Mouse (Mus musculus): Measurements from ENCODE around the gene Syk. TPM values are rescaled to one million over a fixed set of nuclear protein-coding genes. Genes with fewer than 3 reads are reported as not detected.

The Syk gene
- total RNA-seq, 2 experiments from 2014 or later, result 2.1 to 3.5 TPM

- no peak for DNase-seq
- intact Hi-C loops (cut with DNase I), result no loop called here
These were observed 107.5 kb downstream of the Syk start for GRCm38 (mm10) chr13:52690425-52690824.

- intact Hi-C loops (cut with DNase I), result no loop called here
- DNase-seq, result no peak
These were observed 109.3 kb downstream of the Syk start for GRCm38 (mm10) chr13:52692311-52692710.

DNA sequence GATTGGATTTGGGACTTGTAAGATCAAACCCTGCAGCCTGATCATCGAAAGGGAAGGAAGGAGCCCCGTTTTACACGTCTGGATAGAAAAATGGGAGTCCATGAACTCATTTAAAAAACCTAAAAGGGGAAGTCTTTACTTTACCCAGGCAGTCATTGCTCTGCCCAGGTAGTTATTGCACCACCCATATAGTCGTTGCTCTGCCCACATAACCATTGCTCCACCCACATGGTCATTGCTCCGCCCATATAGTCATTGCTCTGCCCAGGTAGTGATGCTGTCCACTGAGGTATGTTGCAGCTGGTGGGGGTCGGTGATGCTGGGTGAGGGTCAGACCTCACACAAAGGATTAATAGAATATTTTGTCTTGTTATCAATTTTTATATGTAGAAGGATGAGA is 111.9 kb downstream of the Syk start:
- intact Hi-C loops (cut with DNase I), result no loop called here
- DNase-seq, result no peak

Other genes with a start within 250 kb of the Syk start
- under 1 TPM; 0.05 to 0.10 TPM for gene Diras2, start 51.9 kb upstream of the Syk start, total RNA-seq (2021)

All from gastrocnemius, postnatal 36 days (tissue).